Mouse (Mus musculus): ENCODE measurements at regions not wholly inside any gene's neighbourhood (a gene's known extent, or its start where the extent isn't known, plus 50 kb on each side); places are given as distances from the start of the nearest gene placed in this dataset.

DNA sequence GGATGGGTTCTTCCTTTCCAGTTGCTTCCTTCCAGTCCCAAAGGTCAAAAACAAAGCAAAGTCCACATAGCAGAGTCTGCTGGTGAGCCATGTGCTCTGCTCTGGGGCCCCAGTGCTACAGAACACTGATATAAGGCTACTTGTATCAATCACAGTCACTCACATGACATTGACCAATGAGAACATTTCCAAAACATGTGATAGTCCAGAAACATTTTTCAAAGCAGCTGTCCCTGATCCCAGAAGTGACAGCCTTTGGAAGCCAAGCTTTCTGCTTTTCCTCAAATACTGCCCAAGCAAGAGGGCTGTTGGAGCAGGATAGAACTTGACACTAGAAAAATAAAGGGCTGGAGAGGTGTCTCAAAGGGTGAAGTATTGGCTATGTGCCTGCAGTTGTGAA, 106.5 kb upstream of the Tgfbr2 start:
- no peak for DNase-seq (ENCODE audit: low spot score)

DNA sequence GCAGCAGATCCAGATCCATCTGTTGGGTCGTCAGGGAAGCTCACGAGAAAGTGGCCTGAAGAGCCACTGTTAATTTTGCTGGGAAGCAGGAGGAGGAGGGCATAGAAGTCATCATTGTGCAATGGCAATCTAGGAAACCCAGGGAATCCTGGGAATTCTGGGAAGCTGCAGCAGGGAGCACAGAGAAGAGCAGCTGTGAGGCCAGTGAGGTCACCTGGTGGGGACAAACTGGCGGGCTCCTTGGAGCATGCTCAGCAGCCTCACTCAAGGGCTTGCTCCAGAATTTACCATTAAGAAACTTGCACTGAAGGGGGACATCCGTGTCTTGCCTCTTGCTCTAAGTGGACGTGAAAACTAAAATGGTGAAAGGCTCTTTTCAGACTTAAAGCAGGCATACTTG, 105.0 kb upstream of the Tgfbr2 start:
- DNase-seq (ENCODE audit: low spot score) = no peak

GRCm38 (mm10) chr9:116278862-116279261, 103.7 kb upstream of the Tgfbr2 start:
- no peak for DNase-seq (ENCODE audit: low spot score)

DNA sequence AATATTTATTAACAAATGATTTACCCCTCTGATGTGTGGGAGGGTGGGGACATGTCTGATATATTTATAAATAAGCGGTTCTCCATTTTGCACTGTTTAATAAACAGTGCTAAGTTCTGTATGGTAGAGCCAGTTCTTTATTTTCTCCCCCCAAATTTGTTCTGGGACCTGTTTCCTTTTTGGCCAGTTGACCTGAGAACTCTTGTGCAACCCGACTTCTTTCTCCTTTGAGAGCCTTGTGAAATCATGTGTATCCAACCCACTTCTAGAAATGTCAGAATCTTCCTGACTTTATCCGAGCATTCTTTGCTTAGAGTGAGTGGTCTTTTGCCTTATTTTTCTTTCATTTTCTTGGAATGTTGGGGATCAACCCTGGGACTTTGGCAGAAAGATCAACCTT, 102.6 kb upstream of the Tgfbr2 start:
- no peak for DNase-seq (ENCODE audit: low spot score)

DNA sequence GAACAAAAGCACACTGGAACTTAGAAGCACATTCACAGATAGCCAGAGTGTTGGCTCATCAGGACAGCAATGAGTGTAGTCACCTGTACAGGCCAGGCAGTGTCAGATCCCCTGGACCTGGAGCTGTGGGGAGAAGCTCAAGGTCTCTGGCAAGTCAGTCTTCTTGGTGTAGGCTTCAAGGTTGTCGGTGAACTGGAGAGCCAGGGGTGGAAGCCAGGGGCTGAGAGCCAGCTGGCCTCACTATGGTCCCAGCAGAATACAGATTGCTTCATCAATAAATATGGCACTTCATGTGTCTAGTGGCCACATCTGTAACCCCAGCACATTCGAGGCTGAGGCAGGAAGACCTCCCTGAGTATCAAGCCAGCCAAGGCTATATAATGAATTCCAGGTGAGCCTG, 101.0 kb upstream of the Tgfbr2 start:
- no peak for DNase-seq (ENCODE audit: low spot score)

DNA sequence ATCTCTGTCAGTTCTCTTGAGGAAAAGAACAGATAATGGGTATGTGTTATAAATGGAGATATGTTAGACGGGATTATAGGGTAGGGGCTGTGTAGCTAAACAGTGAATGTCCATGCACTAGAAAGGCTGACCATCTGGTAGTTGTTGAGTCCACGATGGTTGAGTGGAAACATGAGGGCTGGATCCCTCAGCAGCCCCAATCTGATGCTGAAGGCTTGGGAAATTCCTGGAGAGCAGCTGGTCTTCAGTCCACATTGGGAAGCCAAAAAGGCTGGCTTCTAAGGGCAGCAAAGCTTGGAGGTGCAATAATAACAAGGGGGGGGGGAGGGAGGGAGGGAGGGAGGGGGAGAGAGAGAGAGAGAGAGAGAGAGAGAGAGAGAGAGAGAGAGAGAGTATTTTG, 97.3 kb upstream of the Tgfbr2 start:
- no peak for DNase-seq (ENCODE audit: low spot score)

- no peak for DNase-seq (ENCODE audit: low spot score)
These were observed 95.3 kb upstream of the Tgfbr2 start for GRCm38 (mm10) chr9:116270417-116270828.

DNA sequence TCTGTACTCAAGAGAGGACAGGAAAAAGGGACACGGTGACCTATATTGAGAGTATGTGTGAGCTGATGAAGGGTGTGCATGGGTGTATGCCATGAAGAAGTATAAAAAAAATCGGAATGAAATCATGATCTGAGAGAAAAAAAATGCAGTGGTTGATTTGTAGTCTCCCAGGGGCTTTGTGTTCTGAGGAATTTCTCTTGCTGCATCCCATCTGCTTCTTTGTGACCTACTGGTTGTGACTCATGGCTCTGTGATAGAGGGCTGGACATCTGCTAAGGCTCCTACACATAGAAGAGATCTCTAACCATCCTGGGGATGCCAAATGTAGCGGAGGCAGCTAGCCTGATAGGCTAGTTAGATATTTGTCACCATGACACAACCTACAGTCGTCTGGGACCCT, 92.3 kb upstream of the Tgfbr2 start:
- no peak for DNase-seq (ENCODE audit: low spot score)

GRCm38 (mm10) chr9:116263833-116264232, 88.7 kb upstream of the Tgfbr2 start:
- DNase-seq (ENCODE audit: low spot score) = no peak

DNA sequence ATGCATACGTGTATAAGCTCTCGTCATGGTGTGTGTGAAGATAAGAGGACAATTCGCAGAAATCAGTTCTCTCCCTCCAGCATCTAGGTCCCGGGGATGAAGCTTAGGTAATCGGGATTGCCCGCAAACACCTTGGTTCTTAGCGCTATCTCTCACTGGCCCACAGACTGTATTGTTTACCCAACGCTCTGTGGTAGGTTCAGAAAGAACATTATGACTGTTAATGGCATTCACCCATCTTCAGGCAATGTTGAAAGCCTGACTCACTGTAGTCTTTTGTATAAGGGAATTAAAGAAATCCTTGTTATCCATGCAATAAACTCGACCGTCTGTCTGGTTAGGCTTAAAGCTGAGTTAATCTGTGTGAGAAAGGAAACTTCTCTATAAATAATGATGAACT, 84.4 kb upstream of the Tgfbr2 start:
- no peak for DNase-seq (ENCODE audit: low spot score)

DNA sequence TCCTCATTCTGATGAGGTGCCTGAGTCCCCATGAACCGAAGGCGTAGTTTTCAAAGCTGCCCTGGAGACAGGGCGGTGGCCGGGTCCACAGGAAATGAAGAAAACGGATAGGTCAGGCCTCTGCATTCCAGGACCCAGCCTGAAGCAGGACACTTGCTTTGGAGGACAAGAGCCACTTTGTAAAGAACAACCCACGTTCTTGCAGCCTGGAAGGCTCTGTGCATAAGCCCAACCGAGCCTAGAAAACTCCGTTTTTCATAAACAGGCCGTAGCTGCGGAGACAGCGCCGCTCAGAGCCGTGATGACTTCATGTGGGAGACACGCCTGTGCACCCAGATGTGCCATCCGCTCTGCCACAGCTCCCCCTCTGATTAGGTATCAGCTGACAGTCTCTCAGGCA, 78.4 kb upstream of the Tgfbr2 start:
- DNase-seq (ENCODE audit: low spot score) = no peak

- DNase-seq (ENCODE audit: low spot score) = no peak
These were observed 77.6 kb upstream of the Tgfbr2 start for GRCm38 (mm10) chr9:116252788-116253187.

GRCm38 (mm10) chr9:116249791-116250190, 74.6 kb upstream of the Tgfbr2 start:
- no peak for DNase-seq (ENCODE audit: low spot score)

DNA sequence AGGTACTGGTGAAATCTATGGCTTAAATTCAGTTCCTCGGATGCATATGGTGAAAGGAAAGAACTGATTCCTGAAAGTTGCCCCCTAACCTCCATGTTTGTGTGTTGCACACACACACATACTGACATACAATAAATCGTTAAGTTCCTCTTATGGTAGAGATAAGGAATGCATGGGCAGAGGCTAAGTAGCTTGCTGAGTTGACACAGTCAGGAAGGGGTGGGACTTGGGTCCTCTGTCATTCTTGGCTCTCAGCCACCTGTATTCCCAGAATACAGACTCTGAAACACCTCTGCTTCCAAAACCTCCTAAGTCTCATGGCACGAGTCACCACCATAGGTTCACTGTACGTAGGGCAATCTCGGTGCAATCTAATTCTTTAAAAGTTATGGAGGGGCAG, 70.0 kb upstream of the Tgfbr2 start:
- no peak for DNase-seq (ENCODE audit: low spot score)

GRCm38 (mm10) chr9:116244619-116244899, 69.4 kb upstream of the Tgfbr2 start:
- no peak for DNase-seq (ENCODE audit: low spot score)

- DNase-seq (ENCODE audit: low spot score) = no peak
These were observed 68.8 kb upstream of the Tgfbr2 start for GRCm38 (mm10) chr9:116243775-116244618.

GRCm38 (mm10) chr9:116241933-116242526, 66.9 kb upstream of the Tgfbr2 start:
- no peak for DNase-seq (ENCODE audit: low spot score)

- DNase-seq (ENCODE audit: low spot score) = no peak
These were observed 66.1 kb upstream of the Tgfbr2 start for GRCm38 (mm10) chr9:116241290-116241689.

GRCm38 (mm10) chr9:116236836-116237235, 61.7 kb upstream of the Tgfbr2 start:
- no peak for DNase-seq (ENCODE audit: low spot score)

GRCm38 (mm10) chr9:116234170-116234569, 59.0 kb upstream of the Tgfbr2 start:
- DNase-seq (ENCODE audit: low spot score) = no peak

GRCm38 (mm10) chr9:116232386-116232785, 57.2 kb upstream of the Tgfbr2 start:
- DNase-seq (ENCODE audit: low spot score) = no peak

DNA sequence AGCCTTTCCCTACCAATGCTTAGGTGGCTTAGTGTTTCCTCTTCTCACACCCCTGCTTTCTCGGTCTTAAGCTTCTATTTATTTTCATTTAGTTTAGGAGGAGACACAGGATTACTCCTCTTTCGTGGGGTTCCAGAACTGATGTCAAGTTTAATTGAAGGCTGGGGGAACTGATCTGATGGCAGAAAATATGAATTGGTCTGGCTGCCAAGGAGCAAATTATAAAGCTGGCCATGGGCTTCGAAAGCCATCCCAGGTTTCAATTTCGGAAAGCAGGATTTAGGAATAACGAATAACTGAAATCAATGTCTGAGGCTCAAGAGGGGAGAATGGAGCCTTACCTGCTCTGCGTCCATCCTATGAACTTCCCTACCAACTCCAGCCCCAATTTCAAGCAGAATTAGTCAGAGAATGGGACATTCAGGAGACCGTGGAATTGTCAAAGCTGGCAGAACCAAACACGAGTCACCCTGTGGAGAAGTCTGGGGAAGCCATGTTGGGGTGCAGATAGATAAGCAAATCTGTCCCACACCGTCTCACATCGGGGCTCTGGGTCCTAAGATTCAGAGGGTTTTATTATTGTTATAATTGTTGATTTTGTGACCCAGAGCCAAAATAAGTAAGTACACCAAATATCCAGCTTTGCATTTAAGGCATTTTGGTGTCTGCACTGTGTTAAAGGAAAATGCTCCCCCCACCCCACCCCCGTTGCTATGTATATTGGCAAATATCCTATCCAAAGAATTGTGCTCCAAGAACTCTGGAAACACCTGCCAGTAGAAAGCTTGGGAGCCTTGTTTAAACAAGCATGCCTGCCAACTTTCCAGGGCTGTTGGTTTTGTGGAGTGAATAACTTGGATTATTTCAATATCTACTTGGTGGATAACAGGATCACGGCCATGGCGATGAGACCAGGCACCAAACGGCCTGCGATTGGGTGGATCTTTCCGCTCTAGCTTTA, 56.5 kb upstream of the Tgfbr2 start:
- DNase-seq (ENCODE audit: low spot score) = no peak

- DNase-seq (ENCODE audit: low spot score) = no peak
These were observed 55.2 kb upstream of the Tgfbr2 start for GRCm38 (mm10) chr9:116230346-116230745.

Measured in layer of hippocampus, adult 9-10 months (tissue).